Mouse (Mus musculus): ENCODE measurements around the gene Cabcoco1.

The Cabcoco1 gene

DNA sequence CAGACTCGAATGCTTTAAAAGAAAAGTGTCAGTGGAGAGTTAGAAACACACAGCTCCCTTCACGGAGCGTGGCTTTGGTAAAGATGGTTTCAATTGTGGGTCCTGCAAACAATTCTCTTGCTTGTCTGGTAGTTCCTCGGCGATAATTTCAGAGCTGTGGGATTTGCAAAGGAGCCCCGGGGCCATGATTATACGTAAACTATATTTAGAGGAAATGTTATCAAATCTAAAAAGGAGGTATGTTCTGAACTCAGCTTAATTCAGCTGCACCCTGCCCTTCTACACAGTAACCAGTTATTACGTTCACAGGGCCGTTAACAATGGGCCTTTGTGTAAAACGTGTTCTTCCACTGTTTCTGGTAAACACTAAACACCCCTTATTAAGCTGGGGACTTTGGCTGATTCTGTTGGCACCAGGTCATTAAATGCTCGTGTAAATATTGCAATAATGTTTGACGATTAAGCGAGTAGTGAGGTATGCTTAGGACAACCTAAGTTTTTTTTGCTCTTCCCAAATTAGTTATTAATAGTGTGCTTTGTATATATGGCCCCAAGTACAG is 106.6 kb downstream of the Cabcoco1 start:
- DNase-seq (ENCODE audit: low read depth): no peak

DNA sequence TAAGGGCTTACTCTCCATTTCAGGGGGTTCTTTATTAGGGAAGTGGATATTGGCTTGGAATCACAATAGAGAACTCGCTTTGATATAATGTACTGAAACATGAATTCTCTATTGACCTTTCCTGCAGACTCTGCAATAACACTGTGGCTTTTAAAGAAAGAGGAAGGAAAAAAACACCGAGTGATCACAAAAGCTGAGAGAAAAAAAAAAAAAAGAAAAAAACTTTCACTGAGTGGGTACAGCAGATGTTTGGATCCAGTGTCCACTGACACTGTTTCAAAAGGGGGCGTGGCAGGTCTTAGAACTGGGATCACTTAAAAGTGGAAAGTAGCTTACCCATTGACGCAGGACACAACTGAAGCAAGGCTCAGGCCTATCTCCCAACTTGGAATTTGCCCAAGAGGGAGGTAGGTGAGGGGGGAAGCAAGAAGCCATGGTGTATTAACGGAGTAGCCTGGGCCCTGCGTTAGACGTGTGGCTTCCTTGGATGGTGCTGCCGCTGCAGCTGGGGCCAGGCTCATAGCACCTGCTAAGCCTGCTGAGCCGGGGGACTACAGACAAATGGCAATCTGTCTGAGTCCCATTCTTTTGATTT is 107.6 kb downstream of the Cabcoco1 start:
- no peak for DNase-seq (ENCODE audit: low read depth)

DNA sequence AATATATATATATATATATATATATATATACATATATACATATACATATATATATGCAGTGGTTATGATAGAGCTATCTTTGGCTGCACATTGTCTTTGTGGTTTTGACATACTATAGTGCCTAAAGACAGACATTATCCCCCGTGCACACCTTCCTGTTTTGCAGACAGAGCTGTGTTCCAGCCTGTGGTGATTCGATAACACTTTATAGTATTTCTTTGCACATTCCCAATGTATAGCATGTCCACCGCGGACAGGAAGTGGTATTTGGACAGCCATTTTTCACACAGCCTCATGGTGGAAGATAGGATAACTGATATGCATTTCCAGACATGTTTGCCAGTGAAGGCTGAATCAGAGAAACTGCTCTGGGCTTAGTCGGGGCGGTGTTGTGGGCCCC is 110.3 kb downstream of the Cabcoco1 start:
- DNase-seq (ENCODE audit: low read depth): no peak

DNA sequence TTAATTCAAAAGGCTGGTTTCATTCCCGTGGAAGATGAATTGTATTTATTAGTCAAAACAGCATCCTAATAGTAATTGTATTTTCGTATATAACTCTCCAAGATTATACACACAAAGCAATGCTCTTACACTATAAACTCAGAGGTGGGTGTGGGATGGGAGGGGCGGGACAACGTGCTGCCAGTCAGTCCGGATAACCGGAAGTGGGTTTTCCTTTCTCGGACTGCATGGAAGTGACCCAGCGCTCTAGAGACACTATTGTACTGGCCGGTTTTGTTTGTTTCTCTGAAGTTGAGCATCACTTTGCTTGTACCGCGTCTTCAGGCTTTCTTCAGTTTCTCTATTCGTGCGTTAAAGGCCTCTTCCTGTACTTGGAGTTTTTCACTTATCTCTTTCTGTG is 110.8 kb downstream of the Cabcoco1 start:
- no peak for DNase-seq (ENCODE audit: low read depth)

DNA sequence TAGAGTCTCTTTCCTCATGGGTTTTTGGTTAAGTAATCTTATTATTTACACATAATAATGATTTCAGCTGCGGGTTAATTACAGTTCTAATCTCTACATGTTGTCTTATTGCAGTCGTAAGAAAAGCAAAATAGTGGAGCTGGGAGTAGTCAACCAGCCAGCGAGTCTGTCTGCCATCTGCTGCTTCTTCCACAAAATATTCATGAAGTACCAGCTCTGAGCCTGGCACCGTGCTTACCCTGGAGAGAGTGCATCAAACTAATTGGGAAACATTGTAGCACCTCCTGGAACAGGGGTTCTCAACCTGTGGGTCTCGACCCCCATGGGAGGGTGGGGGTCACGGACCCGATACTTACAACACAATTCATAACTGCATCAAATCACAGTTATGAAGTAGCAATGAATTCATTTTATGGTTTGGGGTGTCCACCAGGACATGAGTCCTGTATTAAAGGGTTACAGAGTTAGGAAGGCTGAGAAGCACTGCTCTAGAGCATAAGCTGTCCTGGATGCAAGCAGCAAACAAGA is 121.2 kb downstream of the Cabcoco1 start:
- no peak for DNase-seq (ENCODE audit: low read depth)

DNA sequence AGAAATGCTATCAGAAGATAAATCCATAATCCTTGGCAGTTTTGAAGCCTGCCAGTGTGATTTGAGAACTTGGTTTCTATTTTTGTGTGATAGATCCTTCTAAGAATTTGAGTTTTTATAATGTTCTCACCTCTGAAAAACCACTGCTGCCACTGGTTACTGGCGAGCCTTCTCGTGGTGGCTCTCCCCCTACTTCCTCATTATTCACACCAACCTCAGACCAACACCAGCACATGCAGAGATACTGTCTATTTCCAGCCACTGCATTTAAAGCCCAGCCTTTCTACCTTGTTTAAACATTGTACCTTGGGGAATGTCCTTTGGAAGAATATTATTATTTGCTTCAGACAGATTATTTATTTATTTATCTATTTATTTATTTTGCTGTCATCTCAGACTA is 121.8 kb downstream of the Cabcoco1 start:
- no peak for DNase-seq (ENCODE audit: low read depth)

DNA sequence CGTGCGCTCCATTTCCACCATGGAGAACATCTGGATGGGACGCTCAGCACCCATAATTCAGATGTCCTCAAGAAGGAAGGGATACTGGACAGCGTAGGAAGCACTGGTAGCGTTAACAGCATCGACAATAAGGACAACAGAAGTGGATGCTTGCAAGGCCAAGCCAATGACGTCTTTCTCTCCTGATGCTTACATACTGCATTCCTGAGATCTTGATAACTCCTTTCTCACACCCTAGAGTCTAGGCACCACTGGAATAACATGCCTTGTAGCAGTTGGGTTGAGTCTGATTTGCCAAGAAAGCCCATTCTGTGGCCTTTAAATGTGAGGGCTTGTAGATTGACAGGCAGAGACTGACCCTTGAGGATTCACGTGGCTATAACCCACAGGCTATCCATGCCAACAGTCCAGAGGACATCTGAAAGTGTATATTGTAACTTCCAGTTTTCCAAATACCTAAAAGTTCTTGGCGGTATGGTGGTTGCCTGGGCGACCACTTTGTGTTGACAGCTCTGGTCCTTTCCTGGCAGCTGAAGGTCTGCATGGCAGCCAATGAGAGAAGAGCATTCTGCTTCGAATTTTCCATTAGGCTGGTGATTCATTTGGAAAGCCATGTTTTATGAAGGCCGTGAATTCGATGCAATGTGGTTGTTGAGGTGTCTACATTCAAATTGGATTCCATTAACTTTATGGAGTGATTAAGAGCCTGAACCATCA is 124.5 kb downstream of the Cabcoco1 start:
- peak; percentile 60 for DNase-seq (ENCODE audit: low read depth)

DNA sequence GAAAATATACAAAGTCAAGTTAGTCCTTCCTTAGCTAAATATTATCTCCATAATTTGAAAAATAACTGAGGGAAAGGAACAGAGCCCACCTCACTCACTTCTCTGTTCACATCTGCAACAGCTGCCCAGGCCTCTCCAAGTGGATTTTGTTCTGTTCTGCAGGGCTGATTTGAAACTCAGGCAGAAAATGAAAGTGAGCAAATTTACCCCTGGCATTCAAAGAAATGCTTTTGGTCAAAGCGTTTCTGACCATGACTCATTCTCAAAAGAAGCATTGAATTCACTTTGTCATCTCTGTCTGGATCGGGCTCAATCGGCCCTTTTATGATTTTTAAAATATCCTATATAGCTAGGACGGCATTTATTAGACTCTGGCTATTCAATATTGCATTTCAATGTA is 135.8 kb downstream of the Cabcoco1 start:
- peak; percentile 61 for DNase-seq (ENCODE audit: low read depth)

DNA sequence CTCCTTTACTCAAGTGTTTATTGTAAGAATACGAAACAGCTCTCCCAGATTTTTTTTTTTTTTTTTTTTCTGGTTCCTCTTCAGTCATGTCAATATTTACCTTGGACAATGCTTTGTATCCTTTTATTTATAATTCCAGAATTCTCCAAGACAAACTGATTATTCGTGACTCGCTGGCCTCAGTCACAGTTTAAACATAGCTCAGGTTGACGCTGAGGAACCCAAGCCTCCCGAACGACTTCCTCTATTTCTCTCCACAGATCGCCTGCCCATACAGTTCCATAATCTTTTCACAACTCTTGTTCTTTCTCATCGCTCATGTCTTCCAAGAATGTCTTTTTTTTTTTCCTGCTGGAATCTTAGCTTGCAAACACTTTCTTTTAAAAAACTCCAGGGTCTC is 144.9 kb downstream of the Cabcoco1 start:
- DNase-seq (ENCODE audit: low read depth): no peak

DNA sequence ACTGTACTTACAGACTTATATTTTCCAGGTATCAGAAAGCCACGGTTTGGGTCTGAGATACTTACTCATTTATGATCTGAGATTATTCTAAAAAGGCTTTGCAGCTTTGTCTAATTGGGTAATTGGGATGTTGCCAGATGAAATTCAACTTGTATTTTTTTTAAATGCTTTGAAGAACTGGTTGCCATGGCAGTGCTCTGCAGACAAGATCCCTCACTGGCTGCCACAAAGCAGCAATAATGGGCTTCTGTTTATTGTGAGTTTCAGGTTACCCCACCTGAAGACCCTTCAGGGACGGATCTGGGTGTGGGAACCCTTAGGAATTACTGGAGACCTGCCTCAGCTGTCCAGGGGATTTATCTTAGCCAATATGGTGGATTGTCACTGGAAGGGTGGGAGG is 145.6 kb downstream of the Cabcoco1 start:
- DNase-seq (ENCODE audit: low read depth): no peak

DNA sequence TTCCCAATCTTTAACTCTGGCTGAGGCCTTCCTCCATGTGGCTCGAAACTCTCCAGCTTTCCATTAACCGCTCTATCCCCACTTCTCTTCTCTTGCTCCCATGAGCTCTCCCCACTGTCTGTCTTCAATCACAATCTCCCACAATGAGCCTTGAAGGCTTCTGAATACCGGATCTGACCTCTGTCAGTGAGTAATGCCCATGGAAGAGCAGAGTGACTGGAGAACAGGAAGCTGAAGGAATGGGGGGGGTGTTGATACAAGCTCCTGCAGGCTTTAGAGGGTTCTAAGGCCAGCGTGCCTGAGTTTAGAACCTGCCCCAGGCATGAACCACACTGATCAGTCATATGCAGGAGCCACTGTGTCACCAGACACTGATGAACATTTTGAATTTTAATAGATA is 150.1 kb downstream of the Cabcoco1 start:
- peak; percentile 14 for DNase-seq (ENCODE audit: low read depth)

DNA sequence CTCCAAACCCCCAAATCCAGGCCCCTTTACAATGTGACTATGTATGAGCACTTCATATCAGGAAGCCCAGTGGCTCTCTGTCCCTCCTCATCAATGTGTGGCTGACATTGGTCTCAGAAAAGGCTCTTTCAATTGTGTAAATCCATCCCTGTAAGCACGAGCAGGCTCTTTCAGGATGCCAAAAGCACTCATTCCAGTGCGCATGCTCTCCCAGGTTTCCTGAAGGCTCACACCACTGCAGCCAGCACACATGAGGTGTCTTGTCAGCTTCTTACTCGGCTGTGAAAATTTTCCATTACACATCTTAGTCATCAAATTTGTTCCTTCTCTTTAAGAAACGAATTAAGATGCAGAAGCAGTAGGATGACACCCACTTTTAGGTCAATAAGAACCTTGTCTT is 152.9 kb downstream of the Cabcoco1 start:
- DNase-seq (ENCODE audit: low read depth): no peak

DNA sequence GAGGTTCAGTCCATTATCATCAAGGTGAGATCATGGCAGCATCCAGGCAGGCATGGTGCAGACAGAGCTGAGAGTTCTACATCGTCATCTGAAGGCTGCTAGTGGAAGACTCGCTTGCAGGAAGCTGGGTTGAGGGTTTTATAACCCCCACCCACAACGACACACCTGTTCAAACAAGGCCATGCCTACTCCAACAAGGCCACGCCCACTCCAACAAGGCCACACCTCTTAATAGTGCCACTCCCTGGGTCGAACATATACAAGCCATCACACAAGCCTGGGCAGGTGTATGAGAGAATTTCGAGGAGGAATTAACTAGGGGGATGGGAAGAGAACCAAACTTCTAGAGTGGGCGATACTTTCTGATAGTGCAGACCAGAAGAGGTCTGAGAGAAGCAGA is 153.6 kb downstream of the Cabcoco1 start:
- no peak for DNase-seq (ENCODE audit: low read depth)

All from NIH3T3 (cell line).